Mouse (Mus musculus) liver (tissue): Measurements from ENCODE around the gene Arid3c.
A peak's percentile ranks its signal among the peaks of the same experiment; 100 is the strongest.
"Not testable (repeated sequence)": the region's sequence is repeated elsewhere in the genome, so short reads cannot be mapped to it uniquely, and the experiment has no call there.

Experiments used
- DNase-seq: peaks from one replicate; pipeline ENCODE4 v3.0.0-alpha.2; 2020; ENCODE audit warnings: mixed read lengths

The Arid3c gene

GRCm38 (mm10) chr4:41702226-41702625 is 28.7 kb downstream of the Arid3c start:
- not testable (repeated sequence) for DNase-seq

- not testable (repeated sequence) for DNase-seq
Measured at GRCm38 (mm10) chr4:41700224-41700623, 30.7 kb downstream of the Arid3c start.

GRCm38 (mm10) chr4:41699783-41700182 is 31.2 kb downstream of the Arid3c start, which contains the start of gene Il11ra1:
TSS of gene Il11ra1 (plus strand) at chr4:41699989.
- not testable (repeated sequence) for DNase-seq

GRCm38 (mm10) chr4:41698421-41699016 is 32.4 kb downstream of the Arid3c start:
- DNase-seq, result not testable (repeated sequence)

GRCm38 (mm10) chr4:41696930-41697841 is 33.8 kb downstream of the Arid3c start, which contains the start of gene Cntfr:
TSS of gene Cntfr (minus strand) at chr4:41697089.
- DNase-seq, result peak; percentile 66

GRCm38 (mm10) chr4:41696452-41696851 is 34.5 kb downstream of the Arid3c start:
- DNase-seq, result not testable (repeated sequence)

GRCm38 (mm10) chr4:41695800-41696199 is 35.1 kb downstream of the Arid3c start:
- DNase-seq, result not testable (repeated sequence)

- DNase-seq, result not testable (repeated sequence)
Measured at GRCm38 (mm10) chr4:41693511-41693910, 37.4 kb downstream of the Arid3c start.

- not testable (repeated sequence) for DNase-seq
Measured at GRCm38 (mm10) chr4:41690014-41690413, 40.9 kb downstream of the Arid3c start.

- not testable (repeated sequence) for DNase-seq
Measured at GRCm38 (mm10) chr4:41688562-41688961, 42.4 kb downstream of the Arid3c start.

- DNase-seq, result not testable (repeated sequence)
Measured at GRCm38 (mm10) chr4:41685882-41686492, 45.0 kb downstream of the Arid3c start.

- not testable (repeated sequence) for DNase-seq
Measured at GRCm38 (mm10) chr4:41684931-41685453, 46.0 kb downstream of the Arid3c start.

- not testable (repeated sequence) for DNase-seq
Measured at GRCm38 (mm10) chr4:41684131-41684930, 46.6 kb downstream of the Arid3c start.

- DNase-seq, result not testable (repeated sequence)
Measured at GRCm38 (mm10) chr4:41683303-41683702, 47.6 kb downstream of the Arid3c start.

- no peak for DNase-seq
Measured at GRCm38 (mm10) chr4:41682789-41683188, 48.2 kb downstream of the Arid3c start.

GRCm38 (mm10) chr4:41681947-41682346 is 49.0 kb downstream of the Arid3c start:
- no peak for DNase-seq

GRCm38 (mm10) chr4:41681176-41681575 is 49.8 kb downstream of the Arid3c start:
- no peak for DNase-seq

GRCm38 (mm10) chr4:41679291-41679690 is 51.7 kb downstream of the Arid3c start:
- DNase-seq, result no peak

- DNase-seq, result no peak
Measured at GRCm38 (mm10) chr4:41678863-41679262, 52.1 kb downstream of the Arid3c start.

GRCm38 (mm10) chr4:41677006-41677629 is 53.8 kb downstream of the Arid3c start:
- peak; percentile 40 for DNase-seq

GRCm38 (mm10) chr4:41676248-41677005 is 54.5 kb downstream of the Arid3c start:
- no peak for DNase-seq
